Mouse (Mus musculus) embryonic facial prominence, embryonic 10.5 days (tissue): ENCODE results near the gene C130032M10Rik. TPM values are rescaled to one million over a fixed set of nuclear protein-coding genes. Genes with fewer than 3 reads are reported as not detected.

Source experiments
- DNase-seq: peaks from one replicate; pipeline ENCODE4 v3.0.0-alpha.2; 2017; ENCODE audit warnings: low spot score
- H3K27ac ChIP-seq: fragments of 300-500 bp; sonication (generic); replicated peaks from 2 replicates; pipeline ENCODE4 v1.5.1; 2016; ENCODE audit warnings: mild to moderate bottlenecking
- H3K27me3 ChIP-seq: fragments of 300-500 bp; sonication (generic); replicated peaks from 2 replicates; pipeline ENCODE4 v1.6.1; 2016; ENCODE audit warnings: low read depth, mild to moderate bottlenecking; ENCODE audit not compliant: poor library complexity, severe bottlenecking
- H3K36me3 ChIP-seq: fragments of 300-500 bp; sonication (generic); replicated peaks from 2 replicates; pipeline ENCODE4 v1.6.1; 2016; ENCODE audit warnings: mild to moderate bottlenecking, moderate library complexity
- H3K4me1 ChIP-seq: fragments of 300-500 bp; sonication (generic); 2 replicates; pipeline ENCODE4 v1.6.1; 2016
- H3K4me3 ChIP-seq: fragments of 300-500 bp; sonication (generic); 2 replicates; pipeline ENCODE4 v1.5.1; 2016; ENCODE audit warnings: mild to moderate bottlenecking, moderate library complexity
- H3K9me3 ChIP-seq: fragments of 300-500 bp; sonication (generic); 2 replicates; pipeline ENCODE4 v1.6.1; 2016; ENCODE audit warnings: mild to moderate bottlenecking
- WGBS: fragments of 180-500 bp; shearing (Covaris S2); methylation state at CpG from one replicate; pipeline ENCODE4 v1.1.7; 2016; 5-methylcytosine and 5-hydroxymethylcytosine counted together
- polyA plus RNA-seq: library from polyadenylated mRNA; unstranded; fragments of >200 nt; fragmentation: Nextera tagmentation; extraction: Ambion mirVana; gene quantifications from 2 replicates; pipeline ENCODE4 v1.2.1, GENCODE M21; 2016

C130032M10Rik gene
- polyA plus RNA-seq = 1.0 and 1.2 TPM in 2 replicates

DNA sequence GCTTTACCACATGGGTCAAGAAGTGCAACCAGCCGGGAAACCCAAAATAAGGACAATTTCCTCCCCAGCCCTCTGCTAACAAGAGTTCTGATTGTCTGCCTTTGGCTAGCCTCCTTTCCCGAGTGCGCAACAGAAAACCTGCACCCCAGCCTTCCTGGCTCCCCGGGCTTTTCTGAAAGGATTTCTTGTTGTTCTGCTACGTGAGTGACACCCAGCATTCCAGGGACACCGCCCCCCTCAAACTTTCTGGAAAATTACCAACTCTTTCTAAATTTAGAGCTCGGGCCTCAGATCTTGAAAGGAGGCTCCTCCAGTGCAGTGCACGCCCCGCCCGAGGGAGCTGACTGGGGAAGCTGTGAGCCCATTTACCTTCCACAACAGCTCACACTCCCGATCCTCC lies at the start of gene C130032M10Rik:
C130032M10Rik (plus strand) TSS at position 334 of the 400 bp plus-strand sequence.
- Histone ChIP-seq H3K4me3 (no peak within 1 kb of the TSS), H3K27ac (no peak within 1 kb of the TSS; the same call in 1 of the 2 replicates), H3K9me3 (peaks cover 39% of the 10 kb centered on the region), H3K4me1 (peaks cover 14% of the 10 kb centered on the region), H3K36me3 (peaks cover 79% of the 10 kb centered on the region), H3K27me3 (no peaks in the 10 kb centered on the region)
- DNase-seq = no peak
- 87% methylated on average over 11 of the region's 11 CpGs for WGBS

DNA sequence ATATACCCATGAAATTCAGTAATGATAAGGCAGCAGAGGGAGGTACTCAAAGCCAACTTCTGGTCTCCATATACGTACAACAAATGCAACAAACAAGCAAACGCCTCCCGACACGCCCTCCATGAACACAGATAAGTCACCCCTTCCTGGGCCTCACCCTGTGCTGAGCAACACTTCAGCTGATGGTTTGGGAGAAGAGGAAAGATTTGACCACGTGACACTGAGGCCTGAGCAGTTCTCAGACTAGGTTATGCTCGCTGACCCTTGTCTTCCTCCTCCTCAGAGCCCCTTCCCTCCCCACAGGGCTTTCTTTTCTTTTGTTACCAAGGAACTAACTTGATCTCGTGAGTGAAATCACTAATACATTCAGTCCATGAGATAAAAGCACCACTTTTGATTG lies 48.6 kb upstream of the C130032M10Rik start:
- no peaks in the 10 kb centered on the region for H3K27me3 ChIP-seq
- H3K4me3 ChIP-seq = no peak overlapping the region
- no peaks in the 10 kb centered on the region for H3K9me3 ChIP-seq
- 65% methylated on average over 7 of the region's 7 CpGs for WGBS
- DNase-seq = no peak
- H3K27ac ChIP-seq = no peak overlapping the region
- H3K4me1 ChIP-seq = 0 out of 2 replicates have a peak, but pooled peaks cover 10% of the 10 kb centered on the region
- H3K36me3 ChIP-seq = peaks cover 38% of the 10 kb centered on the region

DNA sequence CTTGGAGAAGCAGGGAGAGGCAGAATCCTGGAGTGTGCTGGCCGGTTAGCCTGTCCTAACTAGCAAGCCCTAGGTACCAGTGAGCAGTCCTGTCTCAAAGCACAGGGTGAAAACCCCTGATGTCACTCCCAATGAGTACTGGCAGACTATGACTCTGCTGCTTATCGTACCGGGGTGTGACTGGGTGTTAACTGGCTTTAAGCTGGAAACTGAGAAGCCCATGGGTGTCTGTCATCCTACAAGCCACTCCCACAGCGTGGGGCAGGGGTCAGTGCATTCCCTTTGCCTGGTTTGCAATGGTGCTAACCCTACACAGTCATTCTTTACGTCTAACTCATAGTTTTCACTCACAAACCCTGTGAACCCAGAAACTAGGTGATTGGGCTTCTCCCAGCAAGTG lies 47.3 kb upstream of the C130032M10Rik start:
- Histone ChIP-seq H3K4me3 (no peak overlapping the region), H3K27ac (no peak overlapping the region), H3K4me1 (0 out of 2 replicates have a peak, but pooled peaks cover 10% of the 10 kb centered on the region), H3K27me3 (no peaks in the 10 kb centered on the region), H3K9me3 (no peaks in the 10 kb centered on the region), H3K36me3 (peaks cover 27% of the 10 kb centered on the region)
- no peak for DNase-seq
- WGBS = 82% methylated on average over 5 of the region's 5 CpGs

DNA sequence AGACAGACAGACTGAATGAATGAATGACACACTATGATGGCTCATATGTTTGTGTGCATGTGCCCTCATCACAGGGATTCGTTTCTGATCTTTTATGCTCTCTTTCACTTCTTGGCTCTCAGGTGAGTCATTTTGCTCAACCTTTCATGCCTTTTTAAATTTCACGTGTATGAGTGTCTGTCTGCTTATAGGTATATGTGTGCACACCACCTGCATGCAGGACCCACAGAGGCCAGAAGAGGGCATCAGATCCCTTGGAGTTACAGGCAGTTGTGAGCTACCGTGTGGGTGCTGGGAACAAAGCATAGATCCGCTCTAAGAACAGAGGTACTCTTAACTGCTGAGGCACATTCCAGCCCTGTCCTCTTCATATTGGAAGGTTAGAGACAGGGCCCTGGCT lies 46.8 kb upstream of the C130032M10Rik start:
- H3K4me3 ChIP-seq = no peak overlapping the region
- H3K9me3 ChIP-seq = no peaks in the 10 kb centered on the region
- no peak overlapping the region for H3K27ac ChIP-seq
- 96% methylated on average over 4 of the region's 4 CpGs for WGBS
- H3K4me1 ChIP-seq = 0 out of 2 replicates have a peak, but pooled peaks cover 10% of the 10 kb centered on the region
- H3K27me3 ChIP-seq = no peaks in the 10 kb centered on the region
- peaks cover 26% of the 10 kb centered on the region for H3K36me3 ChIP-seq
- no peak for DNase-seq

DNA sequence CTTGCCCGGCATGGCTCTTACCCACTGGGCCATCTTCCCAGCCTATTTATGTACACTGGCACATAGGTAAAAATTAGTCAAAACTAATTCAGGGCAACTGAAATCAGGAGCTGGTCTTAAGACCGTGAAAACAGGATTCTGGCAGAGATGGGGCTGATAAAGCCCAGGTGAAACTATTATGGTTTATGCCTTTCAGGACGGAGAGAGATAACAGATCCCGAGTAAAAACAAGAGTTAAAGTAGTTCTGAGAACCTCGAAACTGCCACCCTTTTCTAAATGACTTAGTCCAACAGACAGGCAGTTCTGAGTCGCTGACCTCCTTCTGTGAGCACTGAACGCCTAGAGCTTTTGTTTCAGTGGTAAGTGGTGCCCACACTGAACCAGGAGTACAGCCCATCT lies 43.6 kb upstream of the C130032M10Rik start:
- Histone ChIP-seq H3K4me3 (no peak overlapping the region), H3K27me3 (no peaks in the 10 kb centered on the region)
- no peak for DNase-seq

DNA sequence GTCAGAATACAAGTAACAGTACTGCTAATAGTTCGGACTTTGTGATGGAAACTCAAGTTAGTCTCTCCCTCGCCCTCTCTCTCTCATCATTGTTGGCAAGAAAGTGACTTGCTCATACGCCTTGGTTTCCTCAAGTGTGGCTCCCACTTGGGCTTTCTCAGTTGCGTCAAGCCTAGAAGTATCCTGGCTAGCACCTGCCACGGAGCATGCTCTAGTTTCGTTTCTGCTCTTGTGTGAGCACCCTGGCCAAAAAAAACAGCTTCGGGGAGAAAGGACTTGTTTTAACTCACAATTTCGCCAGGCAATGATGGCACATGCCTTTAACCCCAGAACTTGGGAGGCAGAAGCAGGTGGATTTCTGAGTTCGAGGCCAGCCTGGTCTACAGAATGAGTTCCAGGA lies 38.5 kb upstream of the C130032M10Rik start:
- no peaks in the 10 kb centered on the region for H3K27me3 ChIP-seq
- no peak for DNase-seq
- H3K36me3 ChIP-seq = peaks cover 2% of the 10 kb centered on the region; the same call in 1 of the 2 replicates
- 91% methylated on average over 9 of the region's 9 CpGs for WGBS
- H3K4me1 ChIP-seq = no peaks in the 10 kb centered on the region
- H3K27ac ChIP-seq = no peak overlapping the region
- H3K9me3 ChIP-seq = no peaks in the 10 kb centered on the region
- no peak overlapping the region for H3K4me3 ChIP-seq

More for the DNA sequence above, 43.6 kb upstream of the C130032M10Rik start:
- peaks cover 6% of the 10 kb centered on the region for H3K36me3 ChIP-seq
- H3K9me3 ChIP-seq = no peaks in the 10 kb centered on the region
- no peak overlapping the region for H3K27ac ChIP-seq
- 86% methylated on average over 7 of the region's 7 CpGs for WGBS
- H3K4me1 ChIP-seq = 0 out of 2 replicates have a peak, but pooled peaks cover 9% of the 10 kb centered on the region

DNA sequence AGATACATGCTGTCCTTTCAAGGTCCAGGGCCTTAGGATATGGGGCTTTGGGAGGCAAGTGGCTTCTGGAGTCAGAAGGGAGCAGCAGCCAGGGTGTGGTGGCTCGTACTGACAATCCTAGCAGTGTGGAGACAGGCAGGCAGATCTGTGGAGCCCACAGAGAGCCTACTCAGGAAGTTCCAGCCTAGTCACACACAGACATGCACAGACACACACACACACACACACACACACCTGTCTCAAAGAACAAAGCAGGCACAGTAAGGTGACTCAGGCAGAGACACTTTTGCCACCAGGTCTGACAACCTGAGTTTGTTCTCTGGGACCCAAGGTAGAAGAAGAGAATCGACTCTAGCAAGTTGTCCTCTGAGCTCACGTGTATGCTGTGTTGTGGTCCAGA lies 34.6 kb upstream of the C130032M10Rik start:
- H3K36me3 ChIP-seq = no peaks in the 10 kb centered on the region
- no peak for DNase-seq
- no peak overlapping the region for H3K27ac ChIP-seq
- H3K4me3 ChIP-seq = no peak overlapping the region
- H3K27me3 ChIP-seq = no peaks in the 10 kb centered on the region
- H3K4me1 ChIP-seq = 0 out of 2 replicates have a peak, but pooled peaks cover 3% of the 10 kb centered on the region
- WGBS = 85% methylated on average over 3 of the region's 3 CpGs
- no peaks in the 10 kb centered on the region for H3K9me3 ChIP-seq

DNA sequence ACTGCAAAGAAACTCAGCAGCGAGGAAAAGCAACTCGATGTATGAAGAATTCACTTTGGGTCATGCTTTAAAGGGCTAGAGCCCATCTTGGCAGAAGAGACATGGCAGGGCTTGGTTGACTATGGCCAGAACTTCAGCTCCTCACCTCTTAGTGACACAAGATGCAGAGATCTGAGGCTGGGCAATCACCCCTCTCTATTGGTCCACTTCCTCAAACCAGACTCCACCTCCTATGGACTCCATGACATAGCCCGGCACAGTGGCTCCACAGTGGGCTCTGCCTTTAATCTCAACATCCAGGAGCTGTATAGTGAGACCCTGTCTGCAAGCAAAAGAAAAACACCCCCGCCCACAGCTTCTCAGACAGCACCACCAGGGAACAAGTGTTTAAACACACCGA lies 30.7 kb upstream of the C130032M10Rik start:
- Histone ChIP-seq H3K27ac (no peak overlapping the region), H3K4me3 (no peak overlapping the region), H3K9me3 (no peaks in the 10 kb centered on the region), H3K27me3 (no peaks in the 10 kb centered on the region), H3K36me3 (no peaks in the 10 kb centered on the region), H3K4me1 (0 out of 2 replicates have a peak, but pooled peaks cover 3% of the 10 kb centered on the region)
- WGBS = 85% methylated on average over 5 of the region's 5 CpGs
- no peak for DNase-seq

DNA sequence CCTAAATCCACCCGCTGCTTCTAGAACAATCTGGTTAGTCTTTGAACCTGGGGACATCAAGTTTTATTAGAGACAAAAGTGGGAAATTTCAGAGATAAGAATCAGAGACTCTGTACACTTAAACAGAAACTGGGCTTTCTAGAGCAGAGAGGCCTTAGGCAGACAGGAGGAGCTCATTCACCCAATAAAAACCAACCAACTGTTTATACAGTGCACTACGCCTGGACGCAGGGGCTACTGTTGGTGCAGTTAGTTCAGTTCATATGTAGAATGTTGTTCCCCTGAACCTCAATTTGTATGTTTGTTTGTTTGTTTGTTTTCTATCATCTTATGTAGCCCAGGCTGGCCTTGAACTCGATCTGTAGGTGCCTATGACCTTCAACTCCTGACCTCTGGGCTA lies 28.7 kb upstream of the C130032M10Rik start:
- Histone ChIP-seq H3K4me3 (no peak overlapping the region), H3K4me1 (0 out of 2 replicates have a peak, but pooled peaks cover 3% of the 10 kb centered on the region), H3K9me3 (no peaks in the 10 kb centered on the region), H3K27me3 (no peaks in the 10 kb centered on the region), H3K27ac (no peak overlapping the region), H3K36me3 (no peaks in the 10 kb centered on the region)
- DNase-seq = no peak
- 87% methylated on average over 4 of the region's 4 CpGs for WGBS

DNA sequence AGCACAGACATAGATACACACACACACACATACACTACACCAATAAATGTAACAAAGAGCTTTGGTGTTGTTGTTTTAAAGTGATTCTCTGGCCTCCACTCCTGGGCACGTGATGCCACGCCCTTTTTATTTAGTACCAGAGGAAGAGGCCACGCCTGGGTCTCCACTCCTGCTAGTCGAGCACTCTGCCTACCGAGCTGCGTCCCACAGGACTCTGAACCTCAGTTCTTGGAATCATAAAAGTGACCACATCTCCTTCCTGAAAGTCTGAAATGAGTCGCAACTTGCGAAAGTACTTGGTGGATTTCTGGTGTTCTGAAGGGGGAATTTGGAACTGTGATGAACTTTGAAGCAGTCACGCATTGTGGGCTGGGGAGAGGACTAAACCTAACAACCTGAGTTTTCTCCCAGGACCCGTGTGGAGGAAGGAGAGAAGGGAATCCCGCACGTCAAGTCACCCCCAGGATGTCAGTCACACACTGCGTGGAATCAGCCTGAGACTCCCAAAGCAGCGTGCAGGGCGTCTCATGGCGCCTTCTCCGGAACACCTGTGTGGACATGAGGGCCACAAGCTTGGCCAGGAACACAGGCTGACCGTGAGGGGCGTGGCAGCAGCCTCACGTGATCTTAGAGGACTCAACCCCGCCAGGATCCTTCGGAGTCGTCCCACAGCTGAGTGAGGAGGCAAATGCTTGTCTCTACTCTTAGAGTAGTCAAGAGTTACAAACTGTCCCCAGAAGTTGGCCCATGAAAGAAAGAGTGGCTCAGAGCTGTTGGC lies 27.8 kb upstream of the C130032M10Rik start:
- Histone ChIP-seq H3K4me1 (0 out of 2 replicates have a peak, but pooled peaks cover 3% of the 10 kb centered on the region), H3K36me3 (no peaks in the 10 kb centered on the region), H3K27me3 (no peaks in the 10 kb centered on the region), H3K27ac (no peak overlapping the region), H3K4me3 (no peak overlapping the region), H3K9me3 (no peaks in the 10 kb centered on the region)
- 87% methylated on average over 23 of the region's 23 CpGs for WGBS
- DNase-seq = no peak

DNA sequence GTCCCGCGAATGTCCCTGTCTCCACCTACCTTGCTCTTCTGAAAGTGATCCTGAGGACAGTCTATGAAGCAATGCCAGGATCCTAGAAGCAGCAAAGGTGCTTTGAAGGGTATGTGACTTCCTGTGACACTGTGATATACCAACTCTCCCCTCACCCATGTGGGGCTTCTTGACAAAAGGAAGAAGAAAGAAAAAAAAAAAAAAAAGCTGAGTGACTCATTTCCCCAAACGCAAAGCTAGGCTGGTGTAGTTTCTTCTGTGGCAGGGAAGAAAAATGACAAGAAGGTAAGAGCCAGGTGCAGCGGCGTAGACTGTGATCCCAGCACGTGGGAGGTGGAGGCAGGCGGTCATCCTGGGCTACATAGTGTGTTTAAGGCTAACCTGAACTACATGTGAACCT lies 19.0 kb upstream of the C130032M10Rik start:
- Histone ChIP-seq H3K4me3 (no peak overlapping the region), H3K36me3 (no peaks in the 10 kb centered on the region), H3K27me3 (no peaks in the 10 kb centered on the region), H3K27ac (no peak overlapping the region), H3K4me1 (peaks cover 4% of the 10 kb centered on the region; the same call in 1 of the 2 replicates), H3K9me3 (no peaks in the 10 kb centered on the region)
- no peak for DNase-seq
- 87% methylated on average over 7 of the region's 7 CpGs for whole genome bisulfite sequencing

DNA sequence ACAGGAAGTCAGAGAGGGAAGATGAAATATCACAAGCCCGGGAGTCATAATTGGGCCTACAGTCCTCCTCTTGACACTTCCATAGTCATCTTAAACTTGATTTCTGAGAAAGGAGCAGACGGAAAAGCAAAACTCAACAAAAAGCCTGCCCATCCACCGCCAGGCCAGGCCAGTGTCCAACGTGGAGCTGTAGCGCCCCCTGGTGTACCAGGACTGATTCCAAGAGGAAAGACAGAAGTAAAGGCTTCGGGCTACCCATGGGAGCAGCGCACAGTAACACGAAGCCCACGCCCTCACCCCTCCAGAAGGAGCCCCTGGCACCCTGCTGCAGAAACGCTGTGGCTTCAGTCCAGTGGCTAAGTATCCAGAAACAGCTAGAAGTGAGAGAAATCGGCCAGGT lies 17.3 kb upstream of the C130032M10Rik start:
- WGBS = 10% methylated on average over 11 of the region's 11 CpGs

More for the DNA sequence above, 17.3 kb upstream of the C130032M10Rik start:
- Histone ChIP-seq H3K9me3 (no peaks in the 10 kb centered on the region), H3K27me3 (no peaks in the 10 kb centered on the region), H3K4me3 (peak overlapping the region; percentile 19; the same call in 1 of the 2 replicates), H3K27ac (no peak overlapping the region), H3K4me1 (peaks cover 4% of the 10 kb centered on the region; the same call in 1 of the 2 replicates), H3K36me3 (no peaks in the 10 kb centered on the region)
- peak; percentile 91 for DNase-seq
